Mouse (Mus musculus) heart, embryonic 10.5 days (tissue): ENCODE measurements around the gene Zbtb25. TPM values are rescaled to one million over a fixed set of nuclear protein-coding genes. Genes with fewer than 3 reads are reported as not detected.
A peak's percentile ranks its signal among the peaks of the same experiment; 100 is the strongest.

Experiments
- DNase-seq: peaks from one replicate; pipeline ENCODE4 v3.0.0-alpha.2; 2017; ENCODE audit warnings: low spot score
- H3K27ac ChIP-seq: fragments of 300-500 bp; sonication (generic); 2 replicates; pipeline ENCODE4 v1.5.1; 2016; ENCODE audit warnings: mild to moderate bottlenecking
- H3K27me3 ChIP-seq: fragments of 300-500 bp; sonication (generic); 2 replicates; pipeline ENCODE4 v1.6.1; 2016; ENCODE audit warnings: mild to moderate bottlenecking; ENCODE audit not compliant: poor library complexity, insufficient read depth, severe bottlenecking
- H3K36me3 ChIP-seq: fragments of 300-500 bp; sonication (generic); 2 replicates; pipeline ENCODE4 v1.6.1; 2016; ENCODE audit warnings: mild to moderate bottlenecking, moderate library complexity
- H3K4me1 ChIP-seq: fragments of 300-500 bp; sonication (generic); 2 replicates; pipeline ENCODE4 v1.6.1; 2016; ENCODE audit warnings: mild to moderate bottlenecking
- H3K4me3 ChIP-seq: fragments of 300-500 bp; sonication (generic); 2 replicates; pipeline ENCODE4 v1.5.1; 2016; ENCODE audit warnings: mild to moderate bottlenecking, moderate library complexity
- H3K9me3 ChIP-seq: fragments of 300-500 bp; sonication (generic); 2 replicates; pipeline ENCODE4 v1.6.1; 2016; ENCODE audit warnings: mild to moderate bottlenecking, moderate library complexity
- WGBS: fragments of 180-500 bp; shearing (Covaris S2); methylation state at CpG from one replicate; pipeline ENCODE4 v1.1.7; 2016; 5-methylcytosine and 5-hydroxymethylcytosine counted together
- polyA plus RNA-seq: library from polyadenylated mRNA; unstranded; fragments of >200 nt; fragmentation: Nextera tagmentation; extraction: Ambion mirVana; gene quantifications from 2 replicates; pipeline ENCODE4 v1.2.1, GENCODE M21; 2016

Gene Zbtb25
- polyA plus RNA-seq: 12.7 and 16.8 TPM in 2 replicates

DNA sequence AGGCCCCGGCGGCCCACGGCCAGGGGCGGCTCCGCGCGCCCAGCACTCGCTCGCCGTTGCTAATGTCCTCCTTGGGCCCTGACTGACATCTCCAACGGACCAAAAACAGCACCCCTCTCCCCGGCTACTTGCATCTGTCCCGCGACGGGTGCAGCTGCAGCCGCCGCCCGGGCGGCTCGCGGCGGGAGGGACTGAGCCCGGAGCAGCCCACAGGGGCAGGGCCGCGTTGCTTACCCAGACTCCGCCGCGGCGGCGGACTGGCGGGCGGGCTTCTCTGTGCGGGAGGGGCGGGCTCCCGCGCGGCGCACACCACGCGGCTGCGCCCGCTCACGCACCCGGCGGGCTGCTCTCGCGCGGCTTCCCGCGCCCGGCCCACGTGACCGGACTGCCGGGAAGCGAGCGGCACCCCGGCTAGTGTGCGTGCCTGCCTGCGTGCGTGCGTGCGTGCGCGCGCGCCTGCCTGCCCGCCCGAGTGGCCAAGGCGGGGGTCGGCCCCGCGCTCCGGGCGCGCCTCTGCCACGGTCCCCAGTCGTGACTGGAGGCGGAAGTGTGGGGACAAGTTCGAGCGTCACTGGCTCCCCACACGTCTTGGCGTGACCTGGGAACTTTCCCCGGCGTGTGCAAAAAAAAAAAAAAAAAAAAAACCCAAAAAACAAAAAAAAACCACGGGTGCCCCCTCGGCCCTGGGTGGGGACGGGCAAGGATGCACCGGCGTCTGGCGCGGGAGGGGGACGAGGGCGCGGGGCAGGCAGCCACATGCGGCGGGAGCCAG is at the start of gene Zbtb25:
Gene Zbtb25, minus strand, starts transcription at position 397 of the 772 bp plus-strand sequence.
- H3K9me3 ChIP-seq: no peaks in the 10 kb centered on the region
- peak within 1 kb of the TSS; percentile 98 for H3K4me3 ChIP-seq
- under 1% methylated on average over 92 of the region's 96 CpGs for WGBS
- no peaks in the 10 kb centered on the region for H3K27me3 ChIP-seq
- no peaks in the 10 kb centered on the region for H3K36me3 ChIP-seq
- DNase-seq: peak; percentile 90
- peak within 1 kb of the TSS; percentile 100 for H3K27ac ChIP-seq
- H3K4me1 ChIP-seq: peaks cover 57% of the 10 kb centered on the region

DNA sequence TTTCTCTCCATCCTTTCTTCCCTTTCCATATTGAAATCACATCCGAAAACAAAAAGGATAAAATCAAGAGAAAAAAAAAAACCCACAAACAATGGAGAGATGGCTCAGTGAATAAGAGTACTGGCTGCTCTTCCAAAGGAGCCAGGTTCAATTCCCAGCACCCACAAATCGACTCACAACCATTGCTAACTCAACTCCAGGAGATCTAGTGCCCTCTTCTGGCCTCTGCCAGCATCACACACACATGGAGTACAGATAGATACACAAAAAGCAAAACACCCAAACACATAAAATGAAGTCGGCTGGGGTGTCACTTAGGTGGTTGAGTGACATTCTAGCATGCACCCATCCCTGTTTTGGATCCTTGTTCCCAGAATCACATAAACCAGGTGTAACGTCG is 48.9 kb upstream of the Zbtb25 start:
- WGBS: 89% methylated on average over 5 of the region's 5 CpGs
- no peak for DNase-seq
- H3K9me3 ChIP-seq: no peaks in the 10 kb centered on the region; the same call in 1 of the 2 replicates
- 0 out of 2 replicates have a peak, but pooled peaks cover 5% of the 10 kb centered on the region for H3K27me3 ChIP-seq
- H3K27ac ChIP-seq: no peak overlapping the region
- no peak overlapping the region for H3K4me3 ChIP-seq
- H3K36me3 ChIP-seq: no peaks in the 10 kb centered on the region
- peaks cover 8% of the 10 kb centered on the region for H3K4me1 ChIP-seq

DNA sequence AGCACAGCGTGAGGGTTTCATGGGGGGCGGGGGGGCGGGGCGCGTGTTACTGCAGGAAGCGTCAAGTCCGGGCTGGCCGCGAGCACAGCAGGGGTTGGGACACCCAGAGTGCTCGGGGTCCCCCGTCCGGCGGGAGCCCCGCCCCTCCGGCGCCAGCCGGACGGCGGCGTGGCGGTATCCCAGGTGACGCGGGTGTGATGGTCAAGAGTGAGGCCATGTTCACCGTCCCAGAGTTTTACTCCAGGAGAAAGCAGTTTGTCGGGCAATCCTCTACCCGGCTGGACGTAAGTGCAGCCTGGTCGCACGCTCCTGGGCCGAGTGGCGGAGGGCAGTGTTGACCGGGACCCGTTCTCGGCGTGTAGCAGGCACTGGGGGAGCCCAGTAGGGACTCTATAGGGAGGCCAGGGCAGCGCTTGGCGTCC is 48.0 kb upstream of the Zbtb25 start, which contains the start of gene Ppp1r36:
Gene Ppp1r36, plus strand, starts transcription at position 106 of the 422 bp plus-strand sequence.
- peak within 1 kb of the TSS; percentile 83 for H3K27ac ChIP-seq
- no peaks in the 10 kb centered on the region; the same call in 1 of the 2 replicates for H3K9me3 ChIP-seq
- peak within 1 kb of the TSS; percentile 59 for H3K4me3 ChIP-seq
- peak; percentile 82 for DNase-seq
- H3K4me1 ChIP-seq: peaks cover 8% of the 10 kb centered on the region
- WGBS: 1% methylated on average over 37 of the region's 37 CpGs
- H3K36me3 ChIP-seq: no peaks in the 10 kb centered on the region
- H3K27me3 ChIP-seq: 0 out of 2 replicates have a peak, but pooled peaks cover 5% of the 10 kb centered on the region

DNA sequence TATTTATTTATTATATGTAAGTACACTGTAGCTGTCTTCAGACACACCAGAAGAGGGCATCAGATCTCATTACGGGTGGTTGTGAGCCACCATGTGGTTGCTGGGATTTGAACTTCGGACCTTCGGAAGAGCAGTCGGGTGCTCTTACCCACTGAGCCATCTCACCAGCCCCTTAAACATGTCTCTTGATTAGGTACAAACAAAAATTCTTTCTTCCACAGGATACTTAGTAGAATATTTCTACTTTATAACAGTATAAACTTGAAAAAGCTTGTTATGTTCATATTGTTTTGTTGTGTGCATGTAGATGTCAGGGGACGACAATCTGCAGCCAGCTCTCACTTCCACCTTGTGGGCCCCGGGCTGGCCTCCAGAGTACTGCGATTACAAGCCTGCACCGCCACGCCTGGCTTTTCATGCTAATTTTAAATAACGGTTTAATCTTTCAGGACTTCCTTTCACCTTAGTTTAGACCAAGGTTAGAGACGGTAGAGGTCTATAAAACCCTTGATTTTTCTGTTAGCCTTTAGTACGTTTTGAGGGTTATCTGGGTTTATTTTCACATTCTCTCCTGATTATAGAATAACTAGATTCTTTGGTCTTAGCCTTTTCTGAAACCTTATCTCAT is 46.1 kb upstream of the Zbtb25 start:
- WGBS: 80% methylated on average over 12 of the region's 12 CpGs
- Histone ChIP-seq H3K4me3 (no peak overlapping the region), H3K27ac (no peak overlapping the region), H3K9me3 (no peaks in the 10 kb centered on the region; the same call in 1 of the 2 replicates), H3K36me3 (no peaks in the 10 kb centered on the region), H3K4me1 (peaks cover 8% of the 10 kb centered on the region), H3K27me3 (0 out of 2 replicates have a peak, but pooled peaks cover 5% of the 10 kb centered on the region)
- no peak for DNase-seq

DNA sequence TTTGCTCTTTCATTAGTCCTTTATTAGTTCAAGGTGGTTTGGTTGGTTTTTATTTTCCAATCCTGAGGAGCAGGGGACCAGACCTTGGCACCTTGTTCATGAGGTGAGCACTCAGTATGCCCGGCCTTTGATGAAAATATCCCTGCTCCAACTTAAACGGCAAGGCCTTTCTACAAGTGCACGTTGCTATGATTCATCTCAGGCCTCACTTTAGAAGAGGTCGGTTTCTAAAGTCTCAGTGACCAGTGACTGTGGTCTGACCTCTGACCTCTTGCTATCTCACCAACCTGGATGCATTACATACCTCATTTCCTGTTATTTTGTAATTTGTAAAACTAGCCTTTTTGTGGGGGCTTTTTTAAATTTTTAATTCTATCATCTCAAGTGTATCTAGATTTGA is 39.8 kb upstream of the Zbtb25 start:
- WGBS: 61% methylated on average over 4 of the region's 4 CpGs
- Histone ChIP-seq H3K36me3 (no peaks in the 10 kb centered on the region), H3K4me3 (no peak overlapping the region), H3K27ac (no peak overlapping the region), H3K4me1 (peaks cover 19% of the 10 kb centered on the region), H3K9me3 (no peaks in the 10 kb centered on the region), H3K27me3 (peaks cover 34% of the 10 kb centered on the region)
- DNase-seq: no peak

DNA sequence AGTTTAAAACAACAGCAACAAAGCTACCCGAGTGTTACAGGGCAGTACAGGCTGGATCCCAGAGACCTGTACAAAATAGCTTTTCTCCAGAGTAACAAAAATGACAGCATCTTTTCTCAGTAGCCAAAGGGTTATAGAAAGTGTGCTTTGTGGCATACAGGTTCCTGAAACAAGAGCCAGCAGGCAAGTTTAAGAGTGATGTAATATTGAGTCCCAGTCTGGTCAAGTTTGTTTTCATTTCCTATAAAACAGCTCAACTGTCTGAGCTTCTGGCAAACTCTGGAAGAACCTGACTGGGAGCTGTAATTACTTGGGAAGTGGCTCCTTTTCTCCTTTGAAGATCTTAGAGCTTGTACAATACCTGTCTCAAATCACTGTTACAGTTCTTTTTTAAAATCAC is 37.8 kb upstream of the Zbtb25 start:
- H3K9me3 ChIP-seq: no peaks in the 10 kb centered on the region
- H3K27me3 ChIP-seq: peaks cover 34% of the 10 kb centered on the region
- H3K36me3 ChIP-seq: no peaks in the 10 kb centered on the region
- H3K27ac ChIP-seq: no peak overlapping the region
- 57% methylated on average over 1 of the region's 1 CpGs for WGBS
- no peak overlapping the region for H3K4me3 ChIP-seq
- H3K4me1 ChIP-seq: peaks cover 21% of the 10 kb centered on the region
- no peak for DNase-seq

DNA sequence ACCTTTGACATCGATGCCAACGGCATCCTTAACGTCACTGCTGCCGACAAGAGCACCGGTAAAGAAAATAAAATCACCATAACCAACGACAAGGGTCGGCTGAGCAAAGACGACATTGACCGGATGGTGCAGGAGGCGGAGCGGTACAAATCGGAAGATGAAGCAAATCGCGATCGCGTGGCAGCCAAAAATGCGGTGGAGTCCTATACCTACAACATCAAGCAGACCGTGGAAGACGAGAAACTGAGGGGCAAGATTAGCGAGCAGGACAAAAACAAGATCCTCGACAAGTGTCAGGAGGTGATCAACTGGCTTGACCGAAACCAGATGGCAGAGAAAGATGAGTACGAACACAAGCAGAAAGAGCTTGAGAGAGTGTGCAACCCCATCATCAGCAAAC is 36.6 kb upstream of the Zbtb25 start:
- Histone ChIP-seq H3K27me3 (peaks cover 34% of the 10 kb centered on the region), H3K36me3 (no peaks in the 10 kb centered on the region), H3K4me1 (peaks cover 21% of the 10 kb centered on the region), H3K9me3 (no peaks in the 10 kb centered on the region), H3K27ac (0 out of 2 replicates have a peak overlapping the region, but pooled peaks have one; percentile 90), H3K4me3 (peak overlapping the region; percentile 67)
- DNase-seq: no peak
- WGBS: 4% methylated on average over 23 of the region's 23 CpGs

DNA sequence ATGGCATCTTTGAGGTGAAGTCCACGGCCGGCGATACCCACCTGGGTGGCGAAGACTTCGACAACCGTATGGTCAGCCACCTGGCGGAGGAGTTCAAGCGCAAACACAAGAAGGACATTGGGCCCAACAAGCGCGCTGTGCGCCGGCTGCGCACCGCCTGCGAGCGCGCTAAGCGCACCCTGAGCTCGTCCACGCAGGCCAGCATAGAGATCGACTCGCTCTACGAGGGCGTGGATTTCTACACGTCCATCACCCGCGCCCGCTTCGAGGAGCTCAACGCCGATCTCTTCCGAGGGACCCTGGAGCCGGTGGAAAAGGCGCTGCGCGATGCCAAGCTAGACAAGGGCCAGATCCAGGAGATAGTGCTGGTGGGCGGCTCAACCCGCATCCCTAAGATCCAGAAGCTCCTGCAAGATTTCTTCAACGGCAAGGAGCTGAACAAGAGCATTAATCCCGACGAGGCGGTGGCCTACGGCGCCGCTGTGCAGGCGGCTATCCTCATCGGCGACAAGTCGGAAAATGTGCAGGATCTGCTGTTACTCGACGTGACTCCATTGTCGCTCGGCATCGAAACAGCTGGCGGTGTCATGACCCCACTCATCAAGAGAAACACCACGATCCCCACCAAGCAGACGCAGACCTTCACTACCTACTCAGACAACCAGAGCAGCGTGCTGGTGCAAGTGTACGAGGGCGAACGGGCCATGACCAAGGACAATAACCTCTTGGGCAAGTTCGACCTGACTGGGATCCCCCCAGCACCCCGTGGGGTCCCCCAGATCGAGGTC is 36.0 kb upstream of the Zbtb25 start:
- Histone ChIP-seq H3K36me3 (no peaks in the 10 kb centered on the region), H3K27ac (0 out of 2 replicates have a peak overlapping the region, but pooled peaks have one; percentile 90), H3K9me3 (no peaks in the 10 kb centered on the region), H3K27me3 (peaks cover 34% of the 10 kb centered on the region), H3K4me1 (peaks cover 21% of the 10 kb centered on the region), H3K4me3 (peak overlapping the region; percentile 67)
- 3% methylated on average over 64 of the region's 64 CpGs for WGBS
- peak; percentile 78 for DNase-seq

DNA sequence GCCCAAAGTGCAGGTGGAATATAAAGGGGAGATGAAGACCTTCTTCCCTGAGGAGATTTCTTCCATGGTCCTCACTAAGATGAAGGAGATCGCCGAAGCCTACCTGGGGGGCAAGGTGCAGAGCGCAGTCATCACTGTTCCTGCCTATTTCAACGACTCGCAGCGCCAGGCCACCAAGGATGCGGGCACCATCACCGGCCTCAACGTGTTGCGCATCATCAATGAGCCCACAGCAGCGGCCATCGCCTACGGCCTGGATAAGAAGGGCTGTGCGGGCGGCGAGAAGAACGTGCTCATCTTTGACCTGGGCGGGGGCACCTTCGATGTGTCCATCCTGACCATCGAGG is 35.4 kb upstream of the Zbtb25 start:
- peaks cover 34% of the 10 kb centered on the region for H3K27me3 ChIP-seq
- peak overlapping the region; percentile 90; the same call in 1 of the 2 replicates for H3K27ac ChIP-seq
- peaks cover 21% of the 10 kb centered on the region for H3K4me1 ChIP-seq
- no peaks in the 10 kb centered on the region for H3K9me3 ChIP-seq
- DNase-seq: no peak
- H3K36me3 ChIP-seq: no peaks in the 10 kb centered on the region
- peak overlapping the region; percentile 67 for H3K4me3 ChIP-seq
- 6% methylated on average over 20 of the region's 20 CpGs for WGBS

DNA sequence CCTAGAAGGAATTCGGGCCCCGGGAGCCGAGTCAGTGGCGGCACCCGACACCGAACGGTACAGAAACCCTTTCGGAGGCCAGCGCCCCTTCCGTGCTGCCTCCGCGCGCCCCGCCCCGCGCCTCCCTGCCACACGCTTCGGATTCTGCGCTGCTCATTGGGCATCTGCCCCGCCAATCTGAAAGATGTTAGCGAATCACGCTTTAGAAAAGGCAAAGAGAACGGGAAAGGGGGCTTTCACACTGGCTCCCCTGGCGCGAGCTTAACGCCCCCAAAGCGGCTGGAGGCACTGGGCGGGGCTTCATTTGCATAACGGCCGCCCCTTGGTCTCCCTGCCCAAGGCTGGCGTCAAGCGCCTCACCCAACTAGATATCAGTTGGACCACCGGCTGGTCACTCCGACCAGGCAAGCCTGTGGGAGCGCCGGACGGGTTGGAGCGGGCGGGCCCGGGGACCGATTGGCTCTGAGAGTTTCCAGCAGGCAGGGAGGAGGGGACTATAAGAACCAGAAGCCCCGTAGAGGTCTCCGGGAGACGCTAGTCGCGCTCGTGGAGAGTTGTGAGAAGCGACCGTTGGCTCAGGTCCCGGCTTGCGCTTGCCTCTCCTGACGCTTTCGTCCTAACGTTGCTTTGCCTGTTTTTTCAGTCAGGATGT is 34.6 kb upstream of the Zbtb25 start, which contains the start of gene Hspa2:
Gene Hspa2, plus strand, starts transcription at position 291 of the 652 bp plus-strand sequence.
- no peaks in the 10 kb centered on the region for H3K36me3 ChIP-seq
- H3K9me3 ChIP-seq: no peaks in the 10 kb centered on the region
- peak; percentile 100 for DNase-seq
- H3K4me3 ChIP-seq: peak within 1 kb of the TSS; percentile 67
- under 1% methylated on average over 54 of the region's 54 CpGs for WGBS
- H3K4me1 ChIP-seq: peaks cover 21% of the 10 kb centered on the region
- H3K27me3 ChIP-seq: peaks cover 34% of the 10 kb centered on the region
- peak within 1 kb of the TSS; percentile 90 for H3K27ac ChIP-seq

DNA sequence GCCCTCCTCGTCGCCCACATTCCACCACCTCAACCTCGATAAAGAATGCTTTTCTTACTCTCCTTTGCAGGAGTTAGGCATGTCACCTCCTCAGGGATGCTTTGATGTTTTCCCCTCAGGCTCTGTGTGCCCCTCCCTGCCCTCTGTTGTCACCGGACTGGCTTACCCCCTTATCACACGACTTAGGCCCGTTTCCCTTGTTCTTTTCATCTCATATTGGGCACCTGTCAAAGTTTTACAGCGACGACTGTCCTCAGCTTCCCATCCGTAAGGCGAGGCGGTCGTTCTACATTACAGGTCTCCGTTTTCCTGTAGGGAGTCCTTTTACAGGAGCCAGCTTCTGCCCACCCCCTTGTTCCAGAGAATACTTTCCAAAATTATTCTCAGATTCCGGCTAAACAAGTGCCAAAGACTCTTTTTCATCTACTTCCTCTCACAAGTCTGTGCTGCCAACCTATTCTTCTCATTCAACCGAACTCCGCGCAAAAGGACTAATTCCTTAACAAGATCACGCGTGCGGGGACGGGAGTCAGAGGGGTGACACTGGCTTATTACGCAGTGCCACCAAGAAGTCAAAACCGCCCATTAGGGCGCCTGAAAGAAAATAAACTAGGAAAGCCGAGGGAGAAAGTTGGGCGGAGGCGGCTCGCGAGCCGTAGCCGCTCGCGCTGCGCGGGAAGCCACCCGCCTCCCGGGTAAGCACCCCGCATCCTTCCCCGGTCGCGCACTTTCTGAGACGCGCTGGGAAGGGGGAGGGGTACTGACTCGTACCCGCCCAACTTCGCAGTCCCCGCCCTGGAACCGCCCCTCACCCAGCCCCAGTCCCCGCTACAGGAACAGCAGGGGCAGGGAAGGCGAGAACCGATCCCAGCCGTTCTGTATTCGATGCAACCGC is 33.8 kb upstream of the Zbtb25 start:
- under 1% methylated on average over 54 of the region's 54 CpGs for WGBS
- no peaks in the 10 kb centered on the region for H3K9me3 ChIP-seq
- no peaks in the 10 kb centered on the region for H3K36me3 ChIP-seq
- H3K27me3 ChIP-seq: peaks cover 34% of the 10 kb centered on the region
- H3K27ac ChIP-seq: peak overlapping the region; percentile 90
- H3K4me1 ChIP-seq: peaks cover 21% of the 10 kb centered on the region
- peak overlapping the region; percentile 67 for H3K4me3 ChIP-seq
- DNase-seq: no peak
